Mouse (Mus musculus): ENCODE data around the gene Zfp704. TPM values are rescaled to one million over a fixed set of nuclear protein-coding genes. Genes with fewer than 3 reads are reported as not detected.
A peak's percentile ranks its signal among the peaks of the same experiment; 100 is the strongest.

Gene Zfp704
- polyA plus RNA-seq, 1 experiment from 2014 or later: 11.1 TPM

DNA sequence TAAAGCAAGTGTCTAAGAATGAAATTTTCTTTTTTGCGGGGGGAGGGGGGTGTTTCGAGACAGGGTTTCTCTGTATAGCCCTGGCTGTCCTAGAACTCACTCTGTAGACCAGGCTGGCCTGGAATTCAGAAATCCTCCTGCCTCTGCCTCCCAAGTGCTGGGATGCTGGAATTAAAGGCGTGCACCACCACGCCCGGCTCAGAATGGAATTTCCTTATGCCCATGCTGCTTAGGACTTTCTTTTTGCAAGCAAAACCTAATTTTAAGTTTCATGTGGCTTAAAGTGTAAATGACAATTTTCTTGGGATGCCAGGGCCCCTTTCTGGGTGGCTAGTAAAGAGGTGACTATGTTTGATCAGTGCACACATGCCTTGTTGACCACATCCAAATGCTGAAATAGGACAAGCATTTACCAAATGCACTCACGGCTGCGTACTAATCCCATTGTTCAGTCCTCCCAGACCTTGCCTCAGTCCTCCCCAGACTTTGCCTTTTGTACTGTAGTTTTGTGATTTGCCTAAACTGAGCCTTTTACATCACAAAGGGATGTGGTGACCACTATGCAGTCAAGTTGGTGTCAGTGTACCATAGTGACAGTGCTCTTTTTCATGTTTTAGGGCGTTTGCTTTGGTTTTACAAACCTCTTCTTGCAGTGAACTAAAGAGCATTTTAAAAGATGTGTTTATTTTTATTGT lies 18.3 kb downstream of the Zfp704 start:
- Histone ChIP-seq H3K36me3 (0 out of 2 replicates have a peak, but pooled peaks cover 4% of the 10 kb centered on the region), H3K9me3 (no peaks in the 10 kb centered on the region), H3K4me2 (replicated peaks) (no peak overlapping the region), H3K4me1 (peaks cover 26% of the 10 kb centered on the region), H3K27ac (no peak overlapping the region), H3K9ac (no peak overlapping the region), H3K4me3 (no peak overlapping the region), H3K27me3 (no peaks in the 10 kb centered on the region)
- ATAC-seq (ENCODE audit: low FRiP score, low read depth): no peak
- WGBS: 92% methylated on average over 8 of the region's 8 CpGs

DNA sequence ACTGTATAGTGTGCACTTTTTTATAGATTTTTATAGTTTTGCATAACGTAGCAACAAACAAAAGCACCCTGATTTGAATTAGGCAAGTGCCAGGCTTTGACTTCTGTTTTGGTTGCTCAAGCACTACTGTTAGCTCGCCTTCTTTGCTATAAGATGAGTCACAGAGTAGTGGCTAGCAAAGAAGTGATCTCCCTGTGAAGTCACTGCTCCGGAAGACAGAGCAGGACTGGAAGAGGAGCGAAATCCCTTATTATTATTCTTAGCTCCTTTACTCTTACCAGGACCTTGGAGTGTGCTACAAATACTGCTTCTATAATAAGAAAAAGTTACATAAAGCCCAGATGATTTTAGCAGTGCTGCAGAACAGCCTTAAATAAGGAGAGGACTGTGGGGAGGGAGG lies 21.2 kb downstream of the Zfp704 start:
- no peak for ATAC-seq (ENCODE audit: low FRiP score, low read depth)

DNA sequence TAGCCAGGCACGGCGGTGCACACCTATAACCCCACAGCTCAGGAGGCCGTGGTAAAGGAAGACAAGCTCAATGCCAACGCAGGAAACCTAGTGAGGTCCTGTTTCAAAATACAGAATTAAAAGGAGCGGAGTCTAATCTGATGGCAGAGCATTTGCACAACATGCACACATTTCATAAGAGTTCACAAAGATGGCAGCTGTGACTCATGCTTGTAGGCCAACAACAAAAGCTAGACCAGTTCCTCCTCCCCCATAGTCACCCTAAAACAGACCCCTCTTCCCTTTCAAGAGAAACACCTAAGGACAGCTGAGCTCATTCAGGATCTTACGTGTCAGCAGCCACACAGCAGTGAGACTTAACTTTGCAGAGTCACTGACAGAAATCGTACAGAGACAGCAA lies 22.6 kb downstream of the Zfp704 start:
- 89% methylated on average over 7 of the region's 7 CpGs for WGBS
- Histone ChIP-seq H3K9ac (no peak overlapping the region), H3K4me3 (no peak overlapping the region), H3K27me3 (no peaks in the 10 kb centered on the region), H3K4me2 (replicated peaks) (no peak overlapping the region), H3K4me1 (peaks cover 29% of the 10 kb centered on the region), H3K9me3 (no peaks in the 10 kb centered on the region), H3K27ac (no peak overlapping the region), H3K36me3 (no peaks in the 10 kb centered on the region)
- no peak for ATAC-seq (ENCODE audit: low FRiP score, low read depth)

More for the DNA sequence above, 21.2 kb downstream of the Zfp704 start:
- WGBS: 85% methylated on average over 4 of the region's 4 CpGs
- Histone ChIP-seq H3K27me3 (no peaks in the 10 kb centered on the region), H3K9ac (no peak overlapping the region), H3K4me1 (peaks cover 23% of the 10 kb centered on the region), H3K27ac (no peak overlapping the region), H3K4me2 (replicated peaks) (no peak overlapping the region), H3K4me3 (no peak overlapping the region), H3K9me3 (no peaks in the 10 kb centered on the region), H3K36me3 (no peaks in the 10 kb centered on the region)

DNA sequence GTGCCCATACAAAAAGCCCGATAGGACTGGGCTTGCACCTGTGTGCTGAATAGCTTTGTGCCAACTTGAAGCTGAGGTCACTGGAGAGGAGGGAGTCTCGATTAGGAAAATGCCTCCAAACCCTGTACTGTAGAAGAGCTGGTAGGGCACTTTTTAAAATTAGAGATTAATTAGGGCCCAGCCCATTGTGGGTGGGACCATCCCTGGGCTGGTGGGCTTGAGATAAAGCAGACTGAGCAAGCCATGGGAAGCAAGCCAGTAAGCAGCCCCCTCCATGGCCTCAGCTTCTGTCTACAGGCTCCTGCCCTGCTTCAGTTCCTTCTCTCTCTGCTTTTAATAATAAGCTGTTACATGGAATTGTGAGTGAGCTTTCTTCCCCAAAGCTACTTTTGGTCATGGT lies 26.4 kb downstream of the Zfp704 start:
- Histone ChIP-seq H3K9me3 (no peaks in the 10 kb centered on the region), H3K27me3 (no peaks in the 10 kb centered on the region), H3K36me3 (no peaks in the 10 kb centered on the region), H3K4me1 (peaks cover 34% of the 10 kb centered on the region), H3K4me2 (replicated peaks) (no peak overlapping the region), H3K9ac (no peak overlapping the region), H3K27ac (no peak overlapping the region; the same call in 1 of the 2 replicates), H3K4me3 (no peak overlapping the region)
- WGBS: 75% methylated on average over 2 of the region's 2 CpGs
- ATAC-seq (ENCODE audit: low FRiP score, low read depth): no peak

DNA sequence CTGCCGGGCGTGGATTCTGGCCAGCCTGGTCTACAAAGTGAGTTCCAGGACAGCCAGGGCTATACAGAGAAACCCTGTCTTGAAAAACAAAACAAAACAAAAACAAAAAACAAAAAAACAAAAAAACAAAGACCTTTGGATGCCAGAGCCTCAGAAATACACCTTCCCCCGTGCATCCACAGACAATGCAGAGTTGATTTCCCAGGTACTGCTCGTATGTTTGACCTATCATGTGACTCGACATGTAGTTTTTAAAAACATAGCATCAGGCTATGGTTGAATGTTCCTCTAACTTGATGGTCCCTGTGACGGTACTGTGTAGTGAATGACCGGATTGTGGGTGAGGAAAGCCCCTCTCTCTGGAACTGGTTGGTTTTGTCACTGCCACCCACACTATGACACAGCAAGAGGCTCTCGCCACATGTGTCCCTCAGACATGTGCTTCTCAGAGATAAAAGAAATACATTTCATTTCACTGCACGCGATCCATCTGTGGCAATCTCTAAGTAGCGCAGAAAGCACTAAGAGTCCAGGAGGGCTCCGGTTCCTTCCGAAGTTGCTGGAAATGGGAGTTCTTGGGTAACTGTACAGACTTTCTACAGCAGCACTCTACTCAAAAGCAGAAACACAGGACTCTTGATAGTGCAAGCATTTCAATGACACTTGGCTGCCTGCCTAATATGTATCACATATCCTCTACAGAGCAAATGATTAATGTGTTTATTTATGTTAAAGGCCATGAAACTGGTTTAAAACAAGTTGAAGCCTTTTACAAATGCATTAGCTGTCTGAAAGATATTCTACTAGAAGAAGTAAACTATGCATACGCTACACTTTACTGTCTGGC lies 28.7 kb downstream of the Zfp704 start:
- no peak overlapping the region for H3K9ac ChIP-seq

DNA sequence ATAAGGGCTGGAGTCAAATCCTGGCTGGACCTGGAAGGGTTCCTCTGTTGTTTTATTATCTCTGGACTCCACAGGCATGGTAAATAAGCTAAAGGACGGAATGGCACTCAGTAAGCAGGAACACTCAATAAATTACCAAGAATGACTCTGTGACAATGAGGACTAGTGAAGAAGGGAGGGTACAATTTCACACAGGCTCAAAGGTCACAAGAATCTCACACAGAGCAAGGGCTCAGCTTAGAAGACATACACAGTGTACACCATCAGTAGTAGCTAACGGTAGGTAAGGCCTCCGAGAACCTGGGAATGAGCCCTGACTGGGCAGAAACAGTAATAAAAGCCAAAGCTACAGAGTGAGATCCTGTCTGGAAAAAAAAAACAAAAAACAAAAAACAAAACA lies 29.8 kb downstream of the Zfp704 start:
- Histone ChIP-seq H3K36me3 (no peaks in the 10 kb centered on the region), H3K27ac (no peak overlapping the region), H3K4me2 (replicated peaks) (no peak overlapping the region), H3K4me3 (no peak overlapping the region), H3K9me3 (no peaks in the 10 kb centered on the region), H3K4me1 (peaks cover 53% of the 10 kb centered on the region), H3K27me3 (no peaks in the 10 kb centered on the region), H3K9ac (no peak overlapping the region)
- ATAC-seq (ENCODE audit: low FRiP score, low read depth): no peak
- WGBS: 61% methylated on average over 3 of the region's 3 CpGs

More for the DNA sequence above, 28.7 kb downstream of the Zfp704 start:
- Histone ChIP-seq H3K4me3 (no peak overlapping the region), H3K4me2 (replicated peaks) (no peak overlapping the region), H3K9me3 (no peaks in the 10 kb centered on the region), H3K36me3 (no peaks in the 10 kb centered on the region), H3K4me1 (peaks cover 43% of the 10 kb centered on the region), H3K27ac (no peak overlapping the region), H3K27me3 (no peaks in the 10 kb centered on the region)
- WGBS: 88% methylated on average over 14 of the region's 14 CpGs
- peak; percentile 15; the same call in 1 of the 2 replicates for ATAC-seq (ENCODE audit: low FRiP score, low read depth)

DNA sequence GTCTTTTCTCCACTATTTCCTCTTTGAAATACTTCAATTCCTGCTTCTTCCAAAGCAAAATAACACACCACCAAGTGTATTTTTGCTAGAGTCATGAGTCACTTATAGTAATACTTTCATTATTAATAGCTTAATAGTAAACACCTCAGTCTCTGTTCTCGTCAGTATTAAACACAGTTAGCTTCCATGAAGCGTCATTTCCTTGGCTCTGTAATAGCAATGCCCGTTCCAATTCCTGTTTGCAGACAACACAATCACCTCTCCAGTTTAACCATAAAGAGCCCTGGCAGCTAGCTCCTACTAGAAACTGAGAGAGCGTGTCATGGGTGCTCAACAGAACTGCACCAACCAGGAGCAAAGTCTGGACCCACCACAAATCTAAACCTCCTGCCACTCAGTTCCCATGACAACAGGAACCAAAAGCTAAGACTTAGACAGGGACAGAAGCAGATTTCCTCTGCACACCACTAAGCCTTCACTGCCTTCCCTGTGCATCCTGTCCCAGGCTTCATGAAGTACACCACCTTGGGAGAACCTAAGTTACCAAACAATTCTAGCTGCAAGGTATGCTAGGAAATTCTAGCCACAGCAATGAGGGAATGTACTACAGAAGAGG lies 30.7 kb downstream of the Zfp704 start:
- H3K36me3 ChIP-seq: no peaks in the 10 kb centered on the region
- no peak for ATAC-seq (ENCODE audit: low FRiP score, low read depth)
- H3K4me1 ChIP-seq: peaks cover 56% of the 10 kb centered on the region
- no peak overlapping the region for H3K9ac ChIP-seq
- no peaks in the 10 kb centered on the region for H3K9me3 ChIP-seq
- H3K27ac ChIP-seq: no peak overlapping the region
- H3K27me3 ChIP-seq: no peaks in the 10 kb centered on the region
- H3K4me2 ChIP-seq (replicated peaks): no peak overlapping the region
- H3K4me3 ChIP-seq: no peak overlapping the region
- WGBS: 50% methylated on average over 4 of the region's 4 CpGs

DNA sequence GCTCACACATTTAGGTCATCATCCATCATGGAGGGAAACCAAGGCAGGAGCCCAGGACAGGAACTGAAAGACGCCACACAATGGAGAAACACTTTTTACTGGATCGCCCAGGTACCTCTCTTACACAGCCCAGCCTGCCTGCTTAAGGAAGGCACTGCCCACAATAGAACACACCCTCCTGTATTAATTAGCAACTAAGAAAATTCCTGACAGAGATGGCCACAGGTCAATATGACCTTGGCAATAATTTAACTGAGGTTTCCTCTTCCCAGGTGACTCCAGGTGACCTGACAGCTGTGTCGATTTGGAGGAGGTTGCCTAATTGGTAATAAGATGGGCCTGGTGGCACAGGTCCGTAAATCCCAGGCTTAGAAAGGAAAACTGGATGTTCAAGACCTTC lies 33.0 kb downstream of the Zfp704 start:
- Histone ChIP-seq H3K4me1 (peaks cover 60% of the 10 kb centered on the region), H3K4me2 (replicated peaks) (no peak overlapping the region), H3K9me3 (no peaks in the 10 kb centered on the region), H3K27ac (no peak overlapping the region), H3K36me3 (no peaks in the 10 kb centered on the region), H3K4me3 (no peak overlapping the region), H3K27me3 (no peaks in the 10 kb centered on the region), H3K9ac (no peak overlapping the region)
- ATAC-seq (ENCODE audit: low FRiP score, low read depth): no peak
- WGBS: 69% methylated on average over 4 of the region's 4 CpGs

DNA sequence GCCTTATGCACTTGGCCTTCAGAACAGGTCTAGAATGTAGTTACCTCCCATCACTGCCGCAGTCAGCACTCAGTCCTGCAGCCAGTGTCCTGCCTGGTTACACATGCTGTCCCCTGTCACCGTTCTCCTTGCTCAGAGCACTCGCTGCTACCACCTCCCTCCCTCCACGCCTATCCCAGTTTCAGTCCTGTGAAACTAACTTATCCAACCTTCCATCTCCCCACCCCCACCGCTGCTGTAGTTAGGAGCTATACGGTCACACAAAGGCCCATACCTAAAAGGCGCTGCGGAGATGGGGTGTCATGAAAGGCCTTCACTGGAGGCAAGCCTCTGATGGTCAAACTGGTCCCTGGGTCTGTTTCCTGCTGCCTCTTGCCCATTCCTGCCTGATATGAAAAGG lies 35.6 kb downstream of the Zfp704 start:
- 0 out of 2 replicates have a peak overlapping the region, but pooled peaks have one; percentile 4 for H3K4me2 ChIP-seq (replicated peaks)
- H3K4me1 ChIP-seq: peaks cover 56% of the 10 kb centered on the region
- H3K9ac ChIP-seq: peak overlapping the region; percentile 43; the same call in 1 of the 2 replicates
- no peak overlapping the region for H3K4me3 ChIP-seq
- peak overlapping the region; percentile 52 for H3K27ac ChIP-seq
- no peaks in the 10 kb centered on the region for H3K27me3 ChIP-seq
- WGBS: 61% methylated on average over 8 of the region's 8 CpGs
- no peaks in the 10 kb centered on the region for H3K36me3 ChIP-seq
- no peaks in the 10 kb centered on the region for H3K9me3 ChIP-seq
- ATAC-seq (ENCODE audit: low FRiP score, low read depth): no peak; the same call in 1 of the 2 replicates

DNA sequence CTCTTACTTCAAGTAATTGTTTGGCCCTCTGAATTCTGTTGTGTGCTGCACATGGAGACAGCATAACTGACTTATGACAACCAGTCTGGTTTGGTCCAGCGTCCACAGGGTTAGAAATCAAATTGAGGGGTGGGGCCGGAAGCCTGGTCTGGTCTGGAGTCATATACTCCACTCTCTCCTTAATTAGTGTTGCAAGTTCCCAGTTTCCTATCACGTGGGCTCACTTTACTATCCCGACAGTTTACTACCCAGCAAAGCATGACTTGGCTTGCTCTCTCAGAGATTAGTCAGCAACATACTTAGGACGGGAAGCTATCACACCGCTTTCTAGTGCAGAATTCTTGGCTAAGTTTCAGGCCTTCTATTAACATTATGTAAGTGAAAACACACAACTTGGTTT lies 36.3 kb downstream of the Zfp704 start:
- Histone ChIP-seq H3K27me3 (no peaks in the 10 kb centered on the region), H3K4me3 (no peak overlapping the region), H3K36me3 (no peaks in the 10 kb centered on the region), H3K9me3 (no peaks in the 10 kb centered on the region), H3K4me1 (peaks cover 56% of the 10 kb centered on the region), H3K27ac (no peak overlapping the region), H3K4me2 (replicated peaks) (no peak overlapping the region), H3K9ac (no peak overlapping the region)
- WGBS: 10% methylated on average over 6 of the region's 6 CpGs
- ATAC-seq (ENCODE audit: low FRiP score, low read depth): peak; percentile 81

DNA sequence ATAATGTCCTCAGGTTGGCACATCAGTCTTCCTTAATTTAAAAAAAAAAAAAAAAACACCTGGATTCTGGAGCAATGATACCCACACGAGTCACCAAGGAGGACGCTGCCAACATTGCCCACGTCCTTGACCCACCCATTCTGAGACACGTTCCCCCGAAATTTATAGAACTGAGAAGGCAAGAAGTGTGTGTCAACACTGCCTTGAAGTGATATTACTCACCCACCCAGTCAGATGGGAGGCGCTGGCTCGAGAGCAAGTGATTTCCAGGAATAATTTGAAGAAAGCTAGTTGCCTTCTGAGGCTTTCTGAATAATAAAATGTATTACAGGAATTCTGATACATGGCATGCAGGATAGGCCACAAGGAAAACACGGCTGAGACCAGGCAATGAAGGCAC lies 37.6 kb downstream of the Zfp704 start:
- Histone ChIP-seq H3K27ac (no peak overlapping the region), H3K27me3 (no peaks in the 10 kb centered on the region), H3K4me3 (no peak overlapping the region), H3K9me3 (no peaks in the 10 kb centered on the region), H3K36me3 (no peaks in the 10 kb centered on the region), H3K9ac (no peak overlapping the region), H3K4me1 (peaks cover 68% of the 10 kb centered on the region), H3K4me2 (replicated peaks) (no peak overlapping the region)
- 77% methylated on average over 8 of the region's 8 CpGs for WGBS
- ATAC-seq (ENCODE audit: low FRiP score, low read depth): no peak

DNA sequence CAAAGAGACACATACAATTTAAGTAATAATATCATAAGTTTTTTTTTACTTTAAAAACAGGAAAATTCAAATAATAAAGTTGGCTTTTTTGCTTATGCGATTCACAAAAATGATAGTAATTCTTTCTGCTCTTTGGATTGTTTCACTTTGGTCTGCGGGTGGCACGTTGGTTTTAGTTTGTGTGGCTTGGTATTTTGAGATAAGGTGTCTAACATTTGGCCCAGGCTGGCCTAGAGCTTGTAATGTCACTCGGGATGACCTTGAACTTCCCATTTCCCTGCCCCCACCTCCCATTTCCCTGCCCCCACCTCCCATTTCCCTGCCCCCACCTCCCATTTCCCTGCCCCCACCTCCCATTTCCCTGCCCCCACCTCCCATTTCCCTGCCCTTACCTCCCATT lies 39.1 kb downstream of the Zfp704 start:
- H3K4me2 ChIP-seq (replicated peaks): no peak overlapping the region
- H3K4me1 ChIP-seq: peaks cover 70% of the 10 kb centered on the region
- no peak overlapping the region for H3K27ac ChIP-seq
- no peaks in the 10 kb centered on the region for H3K27me3 ChIP-seq
- ATAC-seq (ENCODE audit: low FRiP score, low read depth): no peak
- no peaks in the 10 kb centered on the region for H3K9me3 ChIP-seq
- H3K4me3 ChIP-seq: no peak overlapping the region
- 96% methylated on average over 4 of the region's 4 CpGs for WGBS
- no peak overlapping the region for H3K9ac ChIP-seq
- no peaks in the 10 kb centered on the region for H3K36me3 ChIP-seq
